Mouse (Mus musculus) liver, embryonic 15.5 days (tissue): Measurements from ENCODE around the gene Nckap1l. TPM values are rescaled to one million over a fixed set of nuclear protein-coding genes. Genes with fewer than 3 reads are reported as not detected.

Source experiments
- ATAC-seq: fragments of 200-750 bp; cut with Nextera tagmentation; 2 replicates; pipeline ENCODE4 v1.8.0; 2017; ENCODE audit warnings: moderate number of reproducible peaks, mild to moderate bottlenecking, moderate library complexity; ENCODE audit not compliant: insufficient read depth
- H3K27ac ChIP-seq: fragments of 300-500 bp; sonication (generic); replicated peaks from 2 replicates; pipeline ENCODE4 v1.5.1; 2015; ENCODE audit warnings: mild to moderate bottlenecking, inconsistent platforms
- H3K27me3 ChIP-seq: fragments of 300-500 bp; sonication (generic); 2 replicates; pipeline ENCODE4 v1.6.1; 2015; ENCODE audit warnings: mild to moderate bottlenecking, inconsistent platforms
- H3K36me3 ChIP-seq: fragments of 300-500 bp; sonication (generic); replicated peaks from 2 replicates; pipeline ENCODE4 v1.6.1; 2015; ENCODE audit warnings: moderate library complexity, mild to moderate bottlenecking, inconsistent platforms
- H3K4me1 ChIP-seq: fragments of 300-500 bp; sonication (generic); replicated peaks from 2 replicates; pipeline ENCODE4 v1.6.1; 2015; ENCODE audit warnings: inconsistent platforms
- H3K4me2 ChIP-seq: fragments of 300-500 bp; sonication (generic); 2 replicates; pipeline ENCODE4 v1.6.1; 2015; ENCODE audit warnings: moderate library complexity, mild to moderate bottlenecking, inconsistent platforms
- H3K4me3 ChIP-seq: fragments of 300-500 bp; sonication (generic); replicated peaks from 2 replicates; pipeline ENCODE4 v1.5.1; 2015; ENCODE audit warnings: mild to moderate bottlenecking, inconsistent platforms
- H3K9ac ChIP-seq: fragments of 300-500 bp; sonication (generic); 2 replicates; pipeline ENCODE4 v1.6.1; 2015; ENCODE audit warnings: moderate library complexity, mild to moderate bottlenecking, inconsistent platforms
- H3K9me3 ChIP-seq: fragments of 300-500 bp; sonication (generic); replicated peaks from 2 replicates; pipeline ENCODE4 v1.6.1; 2016; ENCODE audit warnings: inconsistent platforms
- WGBS: fragments of 180-500 bp; shearing (Covaris S2); methylation state at CpG from one replicate; pipeline ENCODE4 v1.1.7; 2015; ENCODE audit warnings: mixed read lengths; ENCODE audit not compliant: insufficient replicate concordance; 5-methylcytosine and 5-hydroxymethylcytosine counted together
- polyA plus RNA-seq: library from polyadenylated mRNA; unstranded; fragments of >200 nt; fragmentation: Nextera tagmentation; extraction: Ambion mirVana; gene quantifications from 2 replicates; pipeline ENCODE4 v1.2.1, GENCODE M21; 2015

The Nckap1l gene
- polyA plus RNA-seq, 1 experiment from 2014 or later: 7.0 TPM

DNA sequence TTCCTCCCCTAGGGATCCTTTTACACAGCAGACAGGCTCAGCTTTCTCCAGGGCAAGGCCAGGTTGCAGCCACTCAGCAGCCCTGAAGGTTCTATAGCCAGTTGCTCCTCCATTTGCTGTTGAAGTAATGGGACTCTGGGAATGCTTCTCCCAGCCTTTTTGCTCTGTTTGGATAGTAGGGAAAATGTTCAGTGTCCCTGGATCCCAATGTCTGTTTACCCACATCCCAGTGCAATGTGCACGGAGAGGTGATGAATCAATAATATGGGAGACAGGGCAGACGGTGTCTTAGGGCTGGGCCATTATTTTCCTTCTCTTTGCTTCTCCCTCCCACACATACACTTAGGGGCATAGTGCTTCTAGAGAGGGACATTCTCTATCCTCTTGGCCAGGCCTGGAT is 85.7 kb downstream of the Nckap1l start:
- Histone ChIP-seq H3K4me1 (no peaks in the 10 kb centered on the region), H3K4me2 (no peak overlapping the region), H3K27ac (no peak overlapping the region), H3K9ac (no peak overlapping the region), H3K4me3 (no peak overlapping the region), H3K36me3 (no peaks in the 10 kb centered on the region), H3K9me3 (no peaks in the 10 kb centered on the region), H3K27me3 (peaks cover 60% of the 10 kb centered on the region)
- no peak for ATAC-seq
- 56% methylated on average over 2 of the region's 2 CpGs for WGBS

DNA sequence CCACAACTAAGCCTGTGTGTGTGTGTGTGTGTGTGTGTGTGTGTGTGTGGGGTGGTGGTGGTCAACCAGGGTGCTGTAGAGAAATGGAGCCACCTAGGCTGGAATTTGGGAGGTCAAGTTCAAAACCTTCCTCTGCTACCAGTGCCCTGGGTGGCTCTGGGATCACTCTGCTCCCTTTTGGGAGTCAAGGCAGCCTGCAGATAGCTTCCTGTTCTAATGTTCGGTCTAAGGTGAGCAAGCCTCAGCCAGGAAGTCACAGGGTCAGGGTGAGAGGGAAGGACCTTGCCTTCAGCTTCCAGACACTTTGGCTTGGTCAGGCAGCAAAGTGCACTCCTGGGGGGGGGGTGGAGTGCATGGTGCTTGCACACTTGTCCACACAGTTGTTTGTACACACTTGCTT is 87.1 kb downstream of the Nckap1l start:
- ATAC-seq: no peak
- Histone ChIP-seq H3K27ac (no peak overlapping the region), H3K9ac (no peak overlapping the region), H3K27me3 (peaks cover 47% of the 10 kb centered on the region), H3K36me3 (no peaks in the 10 kb centered on the region), H3K4me2 (no peak overlapping the region), H3K9me3 (no peaks in the 10 kb centered on the region), H3K4me3 (no peak overlapping the region), H3K4me1 (no peaks in the 10 kb centered on the region)
- 52% methylated on average over 1 of the region's 1 CpGs for WGBS

DNA sequence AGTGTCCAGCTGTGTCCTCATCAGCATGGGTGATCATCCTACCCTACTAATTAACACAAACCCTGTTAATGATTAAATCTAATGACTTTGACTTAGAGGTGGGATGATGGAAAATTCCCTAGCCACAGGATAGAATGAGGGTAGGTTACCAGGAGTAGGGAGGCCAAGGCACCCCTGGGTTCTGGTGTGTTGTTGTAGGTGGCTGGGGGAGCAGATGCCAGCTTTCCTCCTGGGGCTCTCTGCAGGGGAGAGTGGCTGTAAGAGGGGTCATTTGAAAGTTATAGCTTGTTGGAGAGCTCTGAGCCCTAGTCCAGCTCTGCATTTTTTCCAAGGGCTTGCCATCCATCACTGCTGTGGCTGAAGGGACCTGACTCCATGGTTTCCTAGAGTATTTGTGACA is 88.9 kb downstream of the Nckap1l start:
- no peak overlapping the region for H3K9ac ChIP-seq
- H3K4me3 ChIP-seq: no peak overlapping the region
- peaks cover 30% of the 10 kb centered on the region for H3K27me3 ChIP-seq
- H3K27ac ChIP-seq: no peak overlapping the region
- H3K36me3 ChIP-seq: no peaks in the 10 kb centered on the region
- no peaks in the 10 kb centered on the region for H3K9me3 ChIP-seq
- H3K4me2 ChIP-seq: no peak overlapping the region
- no peak for ATAC-seq
- no peaks in the 10 kb centered on the region for H3K4me1 ChIP-seq

DNA sequence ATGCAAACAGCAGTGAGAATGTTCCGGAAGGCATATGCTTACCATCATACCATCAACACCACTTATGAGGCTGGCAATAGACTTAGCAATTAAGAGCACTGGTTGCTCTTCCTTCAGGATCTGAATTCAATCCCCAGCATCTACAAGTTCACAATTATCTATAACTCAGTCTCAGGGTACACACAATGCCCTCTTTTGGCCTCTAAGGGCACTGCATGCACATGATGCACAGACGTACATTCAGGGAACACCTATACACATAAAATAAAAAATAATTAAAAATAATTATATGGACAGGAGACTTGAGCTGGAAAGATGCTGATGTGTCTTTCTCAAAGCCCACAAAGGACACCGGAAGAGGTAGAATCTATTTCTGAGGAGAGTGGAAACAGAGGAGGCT is 94.4 kb downstream of the Nckap1l start:
- ATAC-seq: no peak
- Histone ChIP-seq H3K27me3 (no peaks in the 10 kb centered on the region; the same call in 1 of the 2 replicates), H3K9me3 (no peaks in the 10 kb centered on the region), H3K27ac (no peak overlapping the region), H3K4me2 (no peak overlapping the region), H3K9ac (no peak overlapping the region), H3K4me3 (no peak overlapping the region), H3K4me1 (no peaks in the 10 kb centered on the region), H3K36me3 (no peaks in the 10 kb centered on the region)
- WGBS: 58% methylated on average over 3 of the region's 3 CpGs

Other genes with a start within 250 kb of the Nckap1l start
- gene Cbx5, start 214.0 kb upstream of the Nckap1l start, polyA plus RNA-seq: 44.5 and 49.2 TPM in 2 replicates
- 193 and 220 TPM in 2 replicates for gene Hnrnpa1, start 213.4 kb upstream of the Nckap1l start, polyA plus RNA-seq
- 207 and 217 TPM in 2 replicates for gene Nfe2, start 195.4 kb upstream of the Nckap1l start, polyA plus RNA-seq
- gene Copz1, start 181.1 kb upstream of the Nckap1l start, polyA plus RNA-seq: 196 and 203 TPM in 2 replicates
- 0.86 and 1.0 TPM in 2 replicates for gene Gpr84, start 143.2 kb upstream of the Nckap1l start, polyA plus RNA-seq
- gene Zfp385a, start 113.7 kb upstream of the Nckap1l start, polyA plus RNA-seq: 6.0 and 6.6 TPM in 2 replicates
- 15.9 and 19.1 TPM in 2 replicates for gene Itga5, start 87.0 kb upstream of the Nckap1l start, polyA plus RNA-seq
- not detected in 2 replicates for gene Gtsf1, start 23.3 kb upstream of the Nckap1l start, polyA plus RNA-seq
- not detected in 2 replicates for gene Gtsf2, start 5.3 kb upstream of the Nckap1l start, polyA plus RNA-seq
- 0.25 and 0.29 TPM in 2 replicates for gene Pde1b, start 49.2 kb downstream of the Nckap1l start, polyA plus RNA-seq
- 0.30 and 0.66 TPM in 2 replicates for gene Ppp1r1a, start 84.2 kb downstream of the Nckap1l start, polyA plus RNA-seq
- gene Glycam1, start 111.3 kb downstream of the Nckap1l start, polyA plus RNA-seq: not detected in 2 replicates